13 mouse cellular contexts compared by ENCODE assay signal in genomic region chr14:102942222-102942843, GRCm38 (mm10).
"Had no signal": no experiment of that assay in that cellular context is flagged by ENCODE, and none has a peak within 500 bp of the region (broad histone marks: within the 10 kb centered on the region; RNA-seq: fewer than 3 reads in every experiment).

No protein-coding gene starts in this region.

- H3K4me3 ChIP-seq: limb, embryonic 15.5 days; liver, embryonic 12.5 days; midbrain, embryonic 13.5 days had no signal

- H3K9me3 ChIP-seq: limb, embryonic 15.5 days; liver, embryonic 12.5 days; midbrain, embryonic 13.5 days had no signal

- H3K4me1 ChIP-seq: limb, embryonic 15.5 days; liver, embryonic 12.5 days; midbrain, embryonic 13.5 days had no signal

- H3K27me3 ChIP-seq: limb, embryonic 15.5 days; liver, embryonic 12.5 days; midbrain, embryonic 13.5 days had no signal

- H3K36me3 ChIP-seq: limb, embryonic 15.5 days; liver, embryonic 12.5 days; midbrain, embryonic 13.5 days had no signal

- DNase-seq: kidney, adult 11 months; kidney, postnatal 14 days; layer of hippocampus, adult 9-11 months; layer of hippocampus, postnatal 36 days; lung, embryonic 14.5 days; lung, postnatal 10 days; right cerebral cortex, postnatal 14 days; thymus, adult 2 months; thymus, postnatal 4 days had no signal

- H3K4me2 ChIP-seq: limb, embryonic 15.5 days; liver, embryonic 12.5 days; lung, embryonic 14.5 days; midbrain, embryonic 13.5 days had no signal

- H3K27ac ChIP-seq: limb, embryonic 15.5 days; liver, embryonic 12.5 days; macrophage; midbrain, embryonic 13.5 days had no signal

- ATAC-seq: liver, embryonic 12.5 days; midbrain, embryonic 13.5 days had no signal

- H3K9ac ChIP-seq: limb, embryonic 15.5 days; liver, embryonic 12.5 days; lung, embryonic 14.5 days; midbrain, embryonic 13.5 days had no signal
